Mouse (Mus musculus) CD4-positive, CD25-positive, alpha-beta regulatory T cell, adult 4 months (primary cell): ENCODE measurements around the gene Hist1h3e. TPM values are rescaled to one million over a fixed set of nuclear protein-coding genes. Genes with fewer than 3 reads are reported as not detected.
A peak's percentile ranks its signal among the peaks of the same experiment; 100 is the strongest.
"Not testable (repeated sequence)": the region's sequence is repeated elsewhere in the genome, so short reads cannot be mapped to it uniquely, and the experiment has no call there.

Experiments
- ATAC-seq: one replicate; pipeline ENCODE4 v1.8.0; 2017
- polyA plus RNA-seq, 2 experiments: library from polyadenylated mRNA; unstranded; fragments of 100-300 nt; shearing (Covaris generic); gene quantifications; one replicate each; pipeline ENCODE4 v1.2.1; 2017

Gene Hist1h3e
- polyA plus RNA-seq, 2 experiments from 2014 or later, result 2.2 to 4.1 TPM

DNA sequence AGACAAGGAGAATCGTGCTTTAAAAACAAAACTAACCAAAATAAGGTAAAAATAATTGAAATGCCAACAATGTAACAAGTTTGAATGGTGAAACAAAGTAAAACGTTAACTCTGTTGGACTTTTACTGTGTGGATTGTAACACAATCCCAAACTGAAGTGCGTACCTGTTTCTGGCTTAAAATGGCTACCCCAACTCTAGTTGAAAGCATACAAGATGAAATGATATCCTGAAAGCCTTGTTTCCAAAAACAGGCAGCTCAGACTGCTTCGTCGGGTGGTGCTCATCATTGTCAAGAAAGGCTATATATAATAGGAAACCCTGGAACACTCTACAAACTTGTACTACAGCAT lies 662 bp downstream of the Hist1h3e start:
- peak; percentile 8 for ATAC-seq

DNA sequence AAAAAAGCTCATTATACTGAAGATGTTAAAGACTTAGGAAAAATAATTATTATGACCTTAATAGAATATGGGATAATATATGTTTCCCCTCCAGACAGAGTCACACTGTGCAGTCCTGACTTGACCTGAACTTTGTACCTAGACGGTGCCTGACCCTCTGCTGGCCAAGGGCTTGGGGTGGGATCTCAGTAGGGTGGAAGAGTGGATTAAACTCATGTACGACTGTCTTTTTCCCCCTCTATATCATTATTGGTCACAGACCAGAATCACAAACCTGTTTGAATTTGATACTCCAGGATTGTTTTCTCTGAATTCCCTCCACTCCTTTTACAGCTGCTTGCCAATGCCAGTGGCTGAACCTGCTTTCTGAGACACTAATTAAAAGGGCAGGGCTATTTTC lies 1.5 kb downstream of the Hist1h3e start:
- not testable (repeated sequence) for ATAC-seq

DNA sequence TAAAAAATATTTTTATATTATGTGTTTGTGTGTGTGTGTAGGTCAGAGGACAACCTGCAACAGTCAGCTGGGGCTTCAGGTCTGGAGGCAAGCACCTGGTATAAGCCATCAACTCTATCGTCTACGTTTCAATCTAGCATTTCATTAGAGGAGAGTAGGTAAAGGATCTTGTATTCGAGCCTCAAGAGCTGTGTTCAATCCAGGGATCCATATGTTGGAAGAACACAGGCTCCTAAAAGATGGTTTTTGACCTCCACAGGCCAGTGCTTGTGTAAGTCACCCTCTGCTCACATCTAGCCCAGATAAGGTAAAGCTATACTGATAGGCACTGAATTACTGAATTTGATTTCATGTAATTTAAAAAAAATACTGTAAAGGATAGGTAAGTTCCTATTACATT lies 5.3 kb downstream of the Hist1h3e start:
- no peak for ATAC-seq

DNA sequence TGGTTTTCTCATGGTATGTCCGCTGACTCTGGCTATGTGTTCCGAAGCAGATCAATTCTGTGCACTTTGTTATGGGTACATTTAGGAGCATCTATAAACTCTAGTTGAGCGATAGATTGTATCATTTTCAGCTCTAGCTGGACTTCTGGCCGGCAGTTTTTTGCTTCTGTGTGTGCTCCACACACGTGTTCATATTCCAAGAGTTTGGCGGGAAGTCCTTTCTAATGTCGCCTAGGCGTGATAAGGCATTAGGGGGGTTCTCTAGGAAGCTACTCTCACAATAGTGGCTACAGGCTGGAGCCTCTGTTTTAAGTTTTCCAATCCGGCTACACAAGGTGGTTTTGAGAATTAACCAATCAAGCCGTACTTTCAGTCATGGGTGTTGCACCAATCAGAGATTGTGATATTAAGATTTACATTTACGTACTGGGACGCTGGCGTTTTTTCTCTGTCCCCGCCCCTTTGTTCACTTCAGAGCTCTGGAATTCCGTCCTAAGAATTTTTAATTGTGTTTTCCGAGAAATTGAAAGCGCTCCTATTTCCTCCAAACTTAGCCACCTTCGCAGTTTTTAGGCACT lies 6.2 kb downstream of the Hist1h3e start:
- ATAC-seq, result peak; percentile 71

DNA sequence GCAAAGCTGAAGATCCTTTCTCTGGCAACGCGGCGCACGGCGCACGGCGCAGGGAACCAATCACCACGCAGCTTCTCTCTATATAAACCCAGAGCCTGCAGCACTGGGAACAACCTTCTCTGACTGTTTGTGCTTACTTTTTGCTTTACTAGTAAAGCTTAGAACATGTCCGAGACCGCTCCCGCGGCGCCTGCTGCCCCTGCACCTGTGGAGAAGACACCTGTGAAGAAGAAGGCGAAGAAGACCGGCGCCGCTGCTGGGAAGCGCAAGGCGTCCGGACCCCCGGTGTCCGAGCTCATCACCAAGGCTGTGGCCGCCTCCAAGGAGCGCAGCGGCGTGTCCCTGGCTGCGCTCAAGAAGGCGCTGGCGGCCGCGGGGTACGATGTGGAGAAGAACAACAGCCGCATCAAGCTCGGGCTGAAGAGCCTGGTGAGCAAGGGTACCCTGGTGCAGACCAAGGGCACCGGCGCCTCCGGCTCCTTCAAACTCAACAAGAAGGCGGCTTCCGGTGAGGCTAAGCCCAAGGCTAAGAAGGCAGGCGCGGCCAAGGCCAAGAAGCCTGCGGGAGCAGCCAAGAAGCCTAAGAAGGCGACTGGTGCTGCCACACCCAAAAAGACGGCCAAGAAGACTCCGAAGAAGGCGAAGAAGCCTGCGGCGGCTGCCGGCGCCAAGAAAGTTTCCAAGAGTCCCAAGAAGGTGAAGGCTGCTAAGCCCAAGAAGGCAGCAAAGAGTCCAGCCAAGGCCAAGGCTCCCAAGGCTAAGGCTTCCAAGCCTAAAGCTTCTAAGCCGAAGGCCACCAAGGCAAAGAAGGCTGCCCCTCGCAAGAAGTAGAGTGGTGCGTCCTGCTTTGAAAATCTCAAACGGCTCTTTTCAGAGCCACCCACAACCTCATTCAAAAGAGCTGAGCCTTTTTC lies 7.0 kb downstream of the Hist1h3e start:
- ATAC-seq, result peak; percentile 66

DNA sequence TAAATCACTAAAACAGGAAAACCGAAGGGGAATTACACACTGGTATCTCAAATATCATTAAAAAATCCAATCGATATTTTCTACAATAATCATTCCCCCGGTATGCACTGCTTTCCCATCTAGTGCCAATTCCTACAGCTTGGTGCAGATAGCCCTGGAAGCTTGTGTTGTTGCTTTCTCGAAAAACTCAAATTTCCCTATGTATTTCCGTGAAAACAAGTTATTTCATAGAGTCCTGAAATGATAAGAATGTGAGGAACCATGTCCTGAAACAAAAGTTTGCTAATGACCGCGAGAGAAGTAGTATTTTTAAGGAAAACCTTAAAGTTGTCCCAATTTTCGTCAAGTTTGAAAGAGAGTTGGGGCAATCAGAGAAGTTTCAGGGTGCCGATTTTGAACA lies 7.8 kb downstream of the Hist1h3e start:
- ATAC-seq, result no peak

DNA sequence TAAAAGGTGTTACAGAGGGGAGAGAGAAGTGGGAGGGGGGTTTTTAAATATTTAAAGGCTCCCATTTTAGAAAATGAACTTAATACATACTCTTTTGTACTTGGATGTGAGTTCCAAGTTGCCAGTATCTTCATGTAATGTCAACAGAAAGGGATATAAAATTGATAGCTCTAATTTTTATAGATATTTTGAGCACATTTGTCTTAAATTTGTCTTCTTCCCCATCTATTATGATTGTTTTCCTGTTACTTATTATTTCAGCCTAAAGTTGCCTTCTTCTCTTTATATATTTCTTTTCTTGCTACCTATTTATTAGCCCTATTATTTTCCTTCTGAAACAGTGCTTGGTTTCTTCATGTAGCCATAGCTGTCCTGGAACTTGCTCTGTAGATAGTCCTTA lies 9.2 kb downstream of the Hist1h3e start, which contains the start of gene Hist1h1d:
Hist1h1d (plus strand) TSS at position 301 of the 400 bp plus-strand sequence.
- no peak for ATAC-seq

DNA sequence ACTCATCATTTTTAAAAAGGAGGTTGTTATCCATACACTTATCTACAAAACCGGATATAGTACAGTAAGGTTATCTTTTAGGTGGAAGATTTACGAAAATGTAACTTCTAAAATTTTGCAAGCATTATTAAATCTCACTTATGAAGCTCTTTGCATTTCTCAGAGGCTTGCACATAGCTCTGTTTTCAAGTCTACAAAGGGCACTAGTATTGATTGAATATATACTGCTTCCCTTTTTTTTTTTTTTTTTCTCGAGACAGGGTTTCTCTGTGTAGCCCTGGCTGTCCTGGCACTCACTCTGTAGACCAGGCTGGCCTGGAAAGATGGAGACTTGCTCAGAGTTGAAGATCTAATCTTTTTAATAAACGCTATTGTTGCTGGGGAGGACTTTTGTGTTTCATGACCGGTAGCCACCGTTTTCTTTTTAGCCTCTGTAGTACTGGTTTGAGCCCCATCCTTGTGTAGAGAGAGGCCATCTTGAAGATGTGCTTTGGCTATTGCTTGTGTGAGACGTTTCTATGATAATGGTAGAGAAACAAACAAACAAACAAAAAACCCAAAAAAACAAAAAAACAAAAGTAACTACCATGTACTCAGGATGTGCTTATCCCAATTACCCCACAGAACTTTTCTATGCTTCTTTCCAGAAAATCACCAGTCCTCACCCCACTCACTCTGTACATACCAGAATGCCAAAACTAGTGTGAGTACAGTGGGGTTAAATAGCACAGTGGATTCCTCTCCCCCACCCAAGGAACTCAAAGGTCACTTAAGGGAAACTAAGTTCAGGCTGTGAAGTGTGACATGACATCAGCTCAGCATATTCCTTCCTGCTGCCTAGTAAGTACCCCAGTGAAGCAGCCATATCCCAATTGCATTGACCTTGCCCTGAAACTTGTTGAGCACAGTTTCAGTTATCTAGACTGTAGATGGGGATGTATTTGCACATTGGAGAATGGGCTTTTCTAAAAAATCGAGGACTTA lies 9.9 kb downstream of the Hist1h3e start:
- ATAC-seq, result no peak

DNA sequence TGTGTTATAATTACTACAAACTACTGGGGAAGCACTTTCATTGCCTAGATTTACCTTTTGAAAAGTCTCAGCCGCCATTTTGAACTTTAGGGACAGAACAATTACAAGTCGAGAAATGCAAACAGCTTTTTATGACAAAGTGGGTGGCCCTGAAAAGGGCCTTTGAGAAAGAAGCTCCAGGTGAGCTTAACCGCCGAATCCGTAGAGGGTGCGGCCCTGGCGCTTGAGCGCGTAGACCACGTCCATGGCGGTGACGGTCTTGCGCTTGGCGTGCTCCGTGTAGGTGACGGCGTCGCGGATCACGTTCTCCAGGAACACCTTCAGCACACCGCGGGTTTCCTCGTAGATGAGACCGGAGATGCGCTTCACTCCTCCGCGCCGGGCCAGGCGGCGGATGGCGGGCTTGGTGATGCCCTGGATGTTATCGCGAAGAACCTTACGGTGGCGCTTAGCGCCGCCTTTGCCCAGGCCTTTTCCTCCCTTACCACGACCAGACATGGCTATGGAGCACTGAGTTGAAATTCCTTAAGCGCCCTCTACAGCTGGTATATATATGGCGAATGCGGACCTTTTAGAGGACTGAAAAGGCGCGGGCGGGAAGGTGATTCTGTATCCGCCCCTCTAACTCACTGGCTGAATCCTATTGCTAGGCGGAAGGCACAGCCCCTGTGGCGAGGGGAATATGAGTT lies 10.9 kb downstream of the Hist1h3e start, which contains the start of gene Hist1h4f:
Hist1h4f (minus strand) TSS at position 503 of the 689 bp plus-strand sequence.
- peak; percentile 73 for ATAC-seq

DNA sequence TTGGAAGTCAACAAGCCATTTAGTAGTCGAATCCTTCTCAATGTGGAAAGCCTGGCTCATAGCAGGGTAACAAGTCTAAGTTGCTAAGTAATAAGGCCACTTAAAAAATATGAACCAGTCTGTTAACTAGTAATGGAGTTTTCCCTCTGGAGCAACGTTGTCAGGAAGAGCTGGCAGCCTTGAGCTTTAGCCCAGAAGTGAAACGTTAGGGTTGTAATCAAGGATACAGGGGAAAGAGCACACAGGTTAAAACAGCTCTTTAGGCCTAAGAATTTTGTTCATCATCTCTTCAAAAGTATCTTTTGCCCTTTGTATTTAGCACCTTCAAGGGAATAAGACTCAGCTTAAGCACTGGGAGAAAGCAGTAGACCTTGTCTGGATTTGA lies 11.4 kb downstream of the Hist1h3e start:
- no peak for ATAC-seq

DNA sequence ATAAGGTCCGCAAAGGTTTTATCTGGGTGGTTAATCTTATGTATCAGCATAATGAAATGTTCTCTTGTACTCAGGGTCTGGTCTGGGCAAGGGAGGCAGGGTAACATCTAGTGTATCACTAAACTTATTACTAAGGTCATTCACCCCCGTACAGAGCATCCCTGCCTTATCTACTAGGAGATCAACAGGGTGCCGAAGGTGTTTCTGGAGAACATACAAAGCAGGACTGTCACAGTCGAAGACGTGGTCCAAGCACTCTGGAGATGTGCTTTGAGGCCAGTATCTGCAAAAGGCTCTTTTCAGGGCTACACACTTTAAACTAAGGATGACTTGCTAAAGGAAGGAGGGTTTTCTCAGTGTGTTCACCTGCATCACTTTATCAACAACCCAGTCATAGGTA lies 15.5 kb downstream of the Hist1h3e start:
- no peak for ATAC-seq

DNA sequence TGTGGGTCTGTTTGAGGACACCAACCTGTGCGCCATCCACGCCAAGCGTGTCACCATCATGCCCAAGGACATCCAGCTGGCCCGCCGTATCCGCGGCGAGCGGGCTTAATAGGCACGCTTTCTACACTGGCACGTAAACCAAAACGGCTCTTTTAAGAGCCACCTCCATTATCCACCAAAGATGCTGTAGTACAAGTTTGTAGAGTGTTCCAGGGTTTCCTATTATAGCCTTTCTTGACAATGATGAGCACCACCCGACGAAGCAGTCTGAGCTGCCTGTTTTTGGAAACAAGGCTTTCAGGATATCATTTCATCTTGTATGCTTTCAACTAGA lies 17.4 kb downstream of the Hist1h3e start:
- ATAC-seq, result peak; percentile 2

DNA sequence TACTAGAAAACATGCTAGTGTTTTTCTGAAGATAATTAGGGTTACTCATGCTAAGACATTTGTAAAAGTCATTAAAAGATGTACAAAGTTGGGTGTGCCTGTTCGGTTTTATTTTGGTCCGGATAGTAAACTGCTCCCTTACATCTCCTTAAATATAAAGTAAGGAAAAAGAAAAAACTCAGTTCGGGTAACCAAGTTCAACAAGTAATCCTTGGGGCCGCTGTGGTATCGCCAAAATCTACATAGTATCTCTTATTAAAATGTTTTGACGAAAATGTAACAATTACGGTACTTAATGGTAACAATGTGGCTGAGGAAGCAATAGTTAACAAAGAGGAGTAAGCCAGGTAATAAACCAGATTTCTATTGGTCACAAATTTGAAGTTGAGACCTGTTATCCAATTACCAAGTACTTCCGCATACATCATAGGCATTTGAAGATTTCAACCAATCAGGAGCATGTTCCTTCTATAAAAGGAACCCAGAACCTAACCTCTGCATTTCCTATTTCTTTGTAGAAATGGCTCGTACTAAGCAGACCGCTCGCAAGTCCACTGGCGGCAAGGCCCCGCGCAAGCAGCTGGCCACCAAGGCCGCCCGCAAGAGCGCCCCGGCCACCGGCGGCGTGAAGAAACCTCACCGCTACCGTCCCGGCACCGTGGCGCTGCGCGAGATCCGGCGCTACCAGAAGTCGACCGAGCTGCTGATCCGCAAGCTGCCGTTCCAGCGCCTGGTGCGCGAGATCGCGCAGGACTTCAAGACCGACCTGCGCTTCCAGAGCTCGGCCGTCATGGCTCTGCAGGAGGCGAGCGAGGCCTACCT lies 18.0 kb downstream of the Hist1h3e start, which contains the start of gene Hist1h3f:
Hist1h3f (plus strand) TSS at position 88 of the 822 bp plus-strand sequence.
- peak; percentile 82 for ATAC-seq

DNA sequence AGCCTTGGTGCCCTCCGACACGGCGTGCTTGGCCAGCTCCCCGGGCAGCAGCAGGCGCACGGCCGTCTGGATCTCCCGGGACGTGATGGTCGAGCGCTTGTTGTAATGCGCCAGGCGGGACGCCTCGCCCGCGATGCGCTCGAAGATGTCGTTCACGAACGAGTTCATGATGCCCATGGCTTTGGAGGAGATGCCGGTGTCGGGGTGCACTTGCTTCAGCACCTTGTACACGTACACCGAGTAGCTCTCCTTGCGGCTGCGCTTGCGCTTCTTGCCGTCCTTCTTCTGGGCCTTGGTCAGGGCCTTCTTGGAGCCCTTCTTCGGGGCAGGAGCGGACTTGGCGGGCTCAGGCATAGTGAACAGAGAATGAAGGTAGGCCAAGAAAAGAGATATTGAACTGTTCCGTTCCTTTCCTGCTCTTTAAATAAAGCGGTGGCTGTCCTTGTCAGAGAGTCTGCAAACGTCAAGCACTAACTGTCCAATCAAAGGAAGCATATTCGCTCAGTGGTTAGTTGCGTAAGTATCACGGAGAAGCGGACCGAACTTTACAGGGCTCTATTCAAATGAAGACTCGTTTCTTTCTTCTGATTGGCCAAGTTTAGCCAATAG lies 19.1 kb downstream of the Hist1h3e start, which contains the start of gene Hist1h2bh:
Hist1h2bh (minus strand) TSS at position 394 of the 609 bp plus-strand sequence.
- ATAC-seq, result peak; percentile 89

DNA sequence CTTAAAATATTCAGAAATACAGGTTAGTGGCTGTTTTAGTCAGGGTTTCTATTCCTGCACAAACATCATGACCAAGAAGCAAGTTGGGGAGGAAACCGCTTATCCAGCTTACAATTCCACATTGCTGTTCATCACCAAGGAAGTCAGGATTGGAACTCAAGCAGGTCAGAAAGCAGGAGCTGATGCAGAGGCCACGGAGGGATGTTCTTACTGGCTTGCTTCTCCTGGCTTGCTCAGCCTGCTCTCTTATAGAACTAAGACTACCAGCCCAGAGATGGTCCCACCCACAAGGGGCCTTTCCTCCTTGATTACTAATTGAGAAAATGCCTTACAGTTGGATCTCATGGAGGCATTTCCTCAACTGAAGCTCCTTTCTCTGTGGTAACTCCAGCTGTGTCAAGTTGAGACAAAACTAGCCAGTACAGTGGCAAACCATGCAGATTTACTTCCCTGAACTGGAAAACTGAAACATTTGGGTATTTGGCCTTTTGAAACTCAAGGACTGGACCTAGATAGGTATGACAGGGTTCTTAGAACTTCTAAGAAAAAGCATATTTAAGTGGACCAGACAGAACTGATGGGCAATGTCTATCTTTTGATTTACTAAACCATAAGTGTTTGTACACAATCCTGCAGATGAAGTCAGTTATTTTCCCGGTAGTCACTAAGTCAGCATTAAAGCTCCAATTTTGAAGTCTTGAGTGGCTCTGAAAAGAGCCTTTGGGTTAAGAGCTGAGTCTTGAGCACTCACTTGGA lies 19.8 kb downstream of the Hist1h3e start:
- not testable (repeated sequence) for ATAC-seq

DNA sequence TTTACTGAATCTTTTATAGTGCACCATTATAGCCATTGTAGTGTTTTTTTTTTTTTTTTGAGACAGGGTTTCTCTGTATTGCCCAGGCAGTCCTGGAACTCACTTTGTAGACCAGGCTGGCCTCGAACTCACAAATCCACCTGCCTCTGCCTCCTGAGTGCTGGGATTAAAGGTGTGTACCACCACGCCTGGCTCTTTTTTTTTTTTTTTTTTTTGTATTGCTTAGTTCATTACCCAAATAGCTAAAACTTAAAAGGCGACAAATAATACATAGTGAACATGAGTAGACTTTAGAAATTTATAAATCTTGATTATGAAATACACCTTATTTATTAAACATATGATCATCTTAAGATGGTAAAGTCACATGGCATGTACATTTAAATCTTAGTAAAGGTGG lies 20.7 kb downstream of the Hist1h3e start:
- ATAC-seq, result no peak

DNA sequence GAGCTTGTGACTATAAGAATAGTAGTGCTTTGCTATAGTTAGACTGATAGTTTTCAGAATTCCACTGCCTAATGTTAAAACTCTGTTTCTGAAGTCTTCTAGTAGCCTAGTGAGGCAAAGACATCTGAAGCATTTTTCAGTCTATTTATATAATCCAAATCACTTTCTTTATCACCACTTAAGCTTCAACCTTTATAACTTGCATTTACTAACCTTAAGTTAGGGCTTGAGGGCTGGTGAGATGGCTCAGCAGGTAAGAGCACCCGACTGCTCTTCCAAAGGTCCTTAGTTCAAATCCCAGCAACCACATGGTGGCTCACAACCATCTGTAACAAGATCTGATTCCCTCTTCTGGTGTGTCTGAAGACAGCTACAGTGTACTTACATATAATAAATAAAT lies 22.3 kb downstream of the Hist1h3e start:
- ATAC-seq, result not testable (repeated sequence)

DNA sequence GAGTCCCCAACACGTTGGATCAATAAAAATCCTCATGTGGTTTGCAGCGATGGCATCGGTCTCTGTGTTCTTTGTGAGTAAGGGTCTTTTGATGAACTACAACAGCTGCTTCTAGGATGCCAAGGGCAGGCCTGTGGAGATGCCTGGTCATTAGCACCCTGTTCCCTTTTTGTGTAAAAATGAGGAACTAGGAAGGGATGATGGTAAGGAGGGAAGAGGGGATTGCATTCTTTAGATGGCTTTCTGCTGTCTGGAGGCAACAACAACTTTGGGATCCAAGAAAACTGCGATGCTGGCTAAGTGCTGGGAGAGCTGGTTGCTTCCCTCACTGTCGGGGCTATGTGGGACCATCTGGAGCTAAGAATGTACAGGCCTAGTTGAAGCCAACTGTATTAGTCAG lies 23.9 kb downstream of the Hist1h3e start:
- no peak for ATAC-seq

DNA sequence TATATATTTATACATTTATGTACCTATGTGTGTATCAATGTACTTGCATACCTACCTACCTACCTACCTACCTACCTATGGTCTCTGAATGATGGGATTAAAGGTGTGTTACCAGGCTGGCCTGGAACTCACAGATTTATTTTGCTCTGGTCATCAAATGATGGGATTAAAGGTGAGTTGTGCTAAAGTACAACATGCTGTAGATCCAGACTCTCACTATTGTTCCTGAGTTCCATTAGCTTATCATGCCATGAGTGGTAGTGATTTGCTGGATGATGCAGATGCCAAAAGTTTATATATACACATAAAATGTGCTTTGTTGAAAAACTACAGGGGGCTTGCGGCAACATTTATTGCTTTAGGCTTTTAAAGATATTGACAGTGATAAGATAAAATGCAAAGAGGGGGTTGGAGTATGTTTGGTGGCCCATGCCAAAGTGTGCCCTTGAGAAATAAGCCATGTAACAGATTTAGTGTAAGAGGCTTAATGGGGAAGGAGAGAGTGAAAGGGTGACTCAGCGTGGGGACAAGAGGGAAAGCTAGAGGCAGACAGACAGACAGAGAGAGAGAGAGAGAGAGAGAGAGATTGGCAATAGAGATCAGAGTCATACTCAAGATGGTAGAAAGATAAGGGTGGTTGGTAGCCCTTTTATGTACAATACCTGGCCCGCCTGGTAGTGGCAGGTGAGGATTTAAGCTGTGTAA lies 25.0 kb downstream of the Hist1h3e start:
- no peak for ATAC-seq
